Mouse (Mus musculus) lung, embryonic 16.5 days (tissue): Measurements from ENCODE around the gene 4931406P16Rik. TPM values are rescaled to one million over a fixed set of nuclear protein-coding genes. Genes with fewer than 3 reads are reported as not detected.
A peak's percentile ranks its signal among the peaks of the same experiment; 100 is the strongest.

Experiments used
- ATAC-seq: fragments of 200-750 bp; cut with Nextera tagmentation; 2 replicates; pipeline ENCODE4 v1.8.0; 2017; ENCODE audit warnings: low read depth, mild to moderate bottlenecking, moderate library complexity
- H3K27ac ChIP-seq: fragments of 300-500 bp; sonication (generic); 2 replicates; pipeline ENCODE4 v1.5.1; 2014; ENCODE audit warnings: mild to moderate bottlenecking, control low read depth, low read length
- H3K27me3 ChIP-seq: fragments of 300-500 bp; sonication (generic); 2 replicates; pipeline ENCODE4 v1.6.1; 2014; ENCODE audit warnings: low read depth, low read length, mixed read lengths; ENCODE audit not compliant: control insufficient read depth, insufficient read depth
- H3K36me3 ChIP-seq: fragments of 300-500 bp; sonication (generic); 2 replicates; pipeline ENCODE4 v1.6.1; 2014; ENCODE audit warnings: low read length; ENCODE audit not compliant: control insufficient read depth, insufficient read depth
- H3K4me1 ChIP-seq: fragments of 300-500 bp; sonication (generic); replicated peaks from 2 replicates; pipeline ENCODE4 v1.6.1; 2014; ENCODE audit warnings: low read length, mixed read lengths; ENCODE audit not compliant: control insufficient read depth, insufficient read depth
- H3K4me2 ChIP-seq: fragments of 300-500 bp; sonication (generic); 2 replicates; pipeline ENCODE4 v1.6.1; 2014; ENCODE audit warnings: low read depth, low read length, control low read depth
- H3K4me3 ChIP-seq: fragments of 300-500 bp; sonication (generic); 2 replicates; pipeline ENCODE4 v1.5.1; 2014; ENCODE audit warnings: mild to moderate bottlenecking, low read length, control low read depth
- H3K9ac ChIP-seq: fragments of 300-500 bp; sonication (generic); 2 replicates; pipeline ENCODE4 v1.6.1; 2014; ENCODE audit warnings: low read length, control low read depth
- H3K9me3 ChIP-seq: fragments of 300-500 bp; sonication (generic); 2 replicates; pipeline ENCODE4 v1.6.1; 2016; ENCODE audit warnings: low read length; ENCODE audit not compliant: control insufficient read depth
- WGBS: fragments of 180-500 bp; shearing (Covaris S2); extraction: QIAGEN DNeasy Blood & Tissue Kit; methylation state at CpG from one replicate; pipeline ENCODE4 v1.1.7; 2014; 5-methylcytosine and 5-hydroxymethylcytosine counted together
- polyA plus RNA-seq: library from polyadenylated mRNA; unstranded; fragments of >200 nt; fragmentation: Nextera tagmentation; extraction: Ambion mirVana; gene quantifications from 2 replicates; pipeline ENCODE4 v1.2.1, GENCODE M21; 2015

The 4931406P16Rik gene
- 57.6 and 63.8 TPM in 2 replicates for polyA plus RNA-seq

DNA sequence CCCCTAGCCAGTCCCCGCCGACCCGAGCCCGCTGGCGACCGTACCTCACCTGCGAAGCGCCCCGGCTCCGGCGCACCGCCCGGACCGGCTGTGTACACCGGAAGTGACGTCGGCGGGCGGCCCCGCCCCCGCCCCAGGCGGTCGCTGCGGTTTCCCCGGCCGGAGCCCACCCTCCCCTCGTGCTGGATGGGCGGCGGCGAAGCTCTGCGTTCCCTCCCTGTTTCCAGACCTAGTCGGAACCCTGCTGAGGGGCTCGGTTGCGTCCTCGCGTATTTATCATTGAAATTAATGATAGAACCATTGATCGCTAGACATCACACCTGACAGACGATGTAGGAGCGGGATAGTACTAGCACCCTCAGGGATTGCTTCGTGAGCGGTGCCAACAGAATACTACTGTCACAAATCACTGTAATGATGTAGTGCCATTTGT, at the start of gene 4931406P16Rik:
4931406P16Rik (minus strand) TSS at position 109 of the 433 bp plus-strand sequence.
- Histone ChIP-seq H3K27me3 (no peaks in the 10 kb centered on the region), H3K9ac (peak within 1 kb of the TSS; percentile 91), H3K4me3 (peak within 1 kb of the TSS; percentile 90), H3K36me3 (no peaks in the 10 kb centered on the region), H3K4me1 (peaks cover 25% of the 10 kb centered on the region), H3K4me2 (peak within 1 kb of the TSS; percentile 81), H3K27ac (peak within 1 kb of the TSS; percentile 95), H3K9me3 (no peaks in the 10 kb centered on the region)
- WGBS = 0% methylated on average over 37 of the region's 41 CpGs
- peak; percentile 92 for ATAC-seq

GRCm38 (mm10) chr7:34355629-34356028, 42.3 kb upstream of the 4931406P16Rik start:
- Histone ChIP-seq H3K36me3 (peaks cover 29% of the 10 kb centered on the region), H3K9me3 (no peaks in the 10 kb centered on the region), H3K27me3 (no peaks in the 10 kb centered on the region), H3K4me3 (no peak overlapping the region), H3K9ac (no peak overlapping the region), H3K27ac (no peak overlapping the region), H3K4me1 (no peaks in the 10 kb centered on the region), H3K4me2 (no peak overlapping the region)
- ATAC-seq = no peak
- 88% methylated on average over 4 of the region's 4 CpGs for WGBS

DNA sequence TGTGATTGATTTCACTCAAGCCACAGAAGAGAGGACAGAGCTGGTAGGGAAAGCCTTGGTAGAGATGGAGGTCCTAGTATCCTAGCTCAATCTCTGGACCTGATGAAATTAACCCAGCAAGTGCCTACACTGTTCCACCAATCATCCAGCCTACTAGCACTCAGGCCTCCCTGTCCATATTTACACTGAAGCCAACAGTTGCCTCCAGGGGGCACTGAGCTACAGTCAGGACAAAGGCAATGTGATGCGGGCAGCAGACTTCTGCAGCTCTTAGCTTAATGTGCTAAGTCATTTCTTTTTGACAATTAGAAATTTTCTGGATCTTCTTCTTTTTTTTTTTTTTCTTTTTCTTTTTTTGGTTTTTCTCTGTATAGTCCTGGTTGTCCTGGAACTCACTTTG, 38.6 kb upstream of the 4931406P16Rik start:
- H3K27ac ChIP-seq = no peak overlapping the region
- no peak overlapping the region for H3K4me3 ChIP-seq
- no peak overlapping the region for H3K9ac ChIP-seq
- no peaks in the 10 kb centered on the region for H3K27me3 ChIP-seq
- WGBS = 79% methylated on average over 1 of the region's 1 CpGs
- peaks cover 43% of the 10 kb centered on the region for H3K36me3 ChIP-seq
- no peaks in the 10 kb centered on the region for H3K9me3 ChIP-seq
- H3K4me1 ChIP-seq = no peaks in the 10 kb centered on the region
- ATAC-seq = no peak
- no peak overlapping the region for H3K4me2 ChIP-seq

GRCm38 (mm10) chr7:34350166-34350565, 36.8 kb upstream of the 4931406P16Rik start:
- H3K9me3 ChIP-seq = no peaks in the 10 kb centered on the region
- ATAC-seq = no peak
- H3K27me3 ChIP-seq = no peaks in the 10 kb centered on the region
- no peak overlapping the region for H3K4me3 ChIP-seq
- no peak overlapping the region for H3K4me2 ChIP-seq
- H3K36me3 ChIP-seq = peaks cover 50% of the 10 kb centered on the region
- H3K9ac ChIP-seq = no peak overlapping the region
- no peaks in the 10 kb centered on the region for H3K4me1 ChIP-seq
- 92% methylated on average over 5 of the region's 5 CpGs for WGBS
- H3K27ac ChIP-seq = no peak overlapping the region

GRCm38 (mm10) chr7:34348011-34348410, 34.7 kb upstream of the 4931406P16Rik start:
- 80% methylated on average over 1 of the region's 1 CpGs for WGBS
- H3K9me3 ChIP-seq = no peaks in the 10 kb centered on the region
- no peak overlapping the region for H3K9ac ChIP-seq
- no peaks in the 10 kb centered on the region for H3K27me3 ChIP-seq
- no peak for ATAC-seq
- H3K4me1 ChIP-seq = no peaks in the 10 kb centered on the region
- no peak overlapping the region for H3K4me2 ChIP-seq
- H3K27ac ChIP-seq = no peak overlapping the region
- no peak overlapping the region for H3K4me3 ChIP-seq
- peaks cover 60% of the 10 kb centered on the region for H3K36me3 ChIP-seq

GRCm38 (mm10) chr7:34347041-34347440, 33.7 kb upstream of the 4931406P16Rik start:
- H3K27me3 ChIP-seq = no peaks in the 10 kb centered on the region
- H3K4me1 ChIP-seq = no peaks in the 10 kb centered on the region
- H3K9ac ChIP-seq = no peak overlapping the region
- H3K9me3 ChIP-seq = no peaks in the 10 kb centered on the region
- no peak overlapping the region for H3K27ac ChIP-seq
- H3K36me3 ChIP-seq = peaks cover 61% of the 10 kb centered on the region
- WGBS = 83% methylated on average over 3 of the region's 3 CpGs
- no peak overlapping the region for H3K4me3 ChIP-seq
- H3K4me2 ChIP-seq = no peak overlapping the region
- no peak for ATAC-seq

GRCm38 (mm10) chr7:34346505-34346904, 33.2 kb upstream of the 4931406P16Rik start:
- no peaks in the 10 kb centered on the region for H3K27me3 ChIP-seq
- H3K27ac ChIP-seq = no peak overlapping the region
- H3K36me3 ChIP-seq = peaks cover 62% of the 10 kb centered on the region
- no peak overlapping the region for H3K9ac ChIP-seq
- no peaks in the 10 kb centered on the region for H3K9me3 ChIP-seq
- 92% methylated on average over 4 of the region's 4 CpGs for WGBS
- H3K4me3 ChIP-seq = no peak overlapping the region
- H3K4me1 ChIP-seq = no peaks in the 10 kb centered on the region
- no peak overlapping the region for H3K4me2 ChIP-seq
- ATAC-seq = no peak

DNA sequence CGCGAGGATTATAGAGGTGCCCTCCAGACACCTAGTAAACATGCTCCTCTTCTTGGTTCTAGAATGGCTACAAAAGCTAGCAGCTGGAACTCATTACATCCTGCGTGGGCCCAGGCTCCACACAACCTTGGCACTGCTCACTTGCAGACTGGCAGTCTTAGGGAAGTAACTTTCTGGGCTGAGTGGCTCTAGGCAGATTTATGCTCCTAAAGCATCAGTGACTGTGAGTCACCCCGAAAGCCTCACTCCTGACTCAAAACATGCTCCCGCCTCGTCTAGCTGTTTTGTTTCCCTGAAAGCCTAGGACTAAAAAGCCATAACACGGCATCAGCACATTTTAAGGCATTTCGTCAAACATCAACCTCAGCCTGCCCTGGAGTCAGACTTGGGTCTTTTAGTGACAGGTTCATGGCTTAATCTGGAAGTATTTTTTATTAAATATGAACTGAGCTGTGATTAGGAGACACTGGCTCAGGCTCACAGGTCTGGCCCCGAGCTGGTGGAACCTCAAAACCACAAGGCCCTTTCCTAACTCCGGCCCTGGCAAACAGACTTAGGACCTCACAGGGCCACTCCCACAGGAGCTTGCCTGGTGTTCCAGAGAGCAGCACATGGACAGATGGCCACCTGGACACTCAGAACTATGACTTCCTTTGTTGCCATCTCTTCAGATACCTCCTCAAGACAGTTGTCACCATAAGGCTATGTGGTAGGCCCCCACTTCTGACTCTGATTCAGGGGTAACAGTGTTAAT, 28.9 kb upstream of the 4931406P16Rik start:
- peaks cover 45% of the 10 kb centered on the region for H3K36me3 ChIP-seq
- no peaks in the 10 kb centered on the region for H3K27me3 ChIP-seq
- H3K27ac ChIP-seq = no peak overlapping the region
- no peak overlapping the region for H3K4me2 ChIP-seq
- 85% methylated on average over 10 of the region's 10 CpGs for WGBS
- no peak for ATAC-seq
- H3K4me3 ChIP-seq = no peak overlapping the region
- H3K9me3 ChIP-seq = no peaks in the 10 kb centered on the region
- H3K9ac ChIP-seq = no peak overlapping the region
- H3K4me1 ChIP-seq = no peaks in the 10 kb centered on the region

DNA sequence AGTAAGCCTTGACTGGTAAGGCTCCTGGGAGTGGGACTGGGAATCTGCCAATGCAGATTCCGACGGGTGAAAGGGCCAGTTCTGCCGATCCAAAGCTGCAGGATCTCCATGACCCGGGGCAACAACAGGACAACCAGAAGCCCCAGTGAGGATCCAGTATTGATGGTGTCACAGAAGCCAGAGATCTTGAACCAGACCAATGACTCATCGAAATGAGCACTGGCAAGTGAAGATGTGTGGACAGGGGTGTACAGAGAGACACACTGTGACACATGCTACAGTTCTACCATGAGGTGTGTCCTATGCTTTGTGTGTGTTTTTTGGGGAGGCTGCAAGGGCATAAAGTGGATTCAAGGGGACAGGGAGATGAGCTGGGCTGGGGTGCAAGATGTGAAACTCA, 27.5 kb upstream of the 4931406P16Rik start:
- H3K27ac ChIP-seq = no peak overlapping the region
- 79% methylated on average over 5 of the region's 5 CpGs for WGBS

More for the DNA sequence above, 27.5 kb upstream of the 4931406P16Rik start:
- Histone ChIP-seq H3K4me1 (no peaks in the 10 kb centered on the region), H3K36me3 (peaks cover 34% of the 10 kb centered on the region), H3K9ac (no peak overlapping the region), H3K4me3 (no peak overlapping the region), H3K9me3 (no peaks in the 10 kb centered on the region), H3K4me2 (no peak overlapping the region), H3K27me3 (no peaks in the 10 kb centered on the region)
- no peak for ATAC-seq
